In the genomic region with DNA sequence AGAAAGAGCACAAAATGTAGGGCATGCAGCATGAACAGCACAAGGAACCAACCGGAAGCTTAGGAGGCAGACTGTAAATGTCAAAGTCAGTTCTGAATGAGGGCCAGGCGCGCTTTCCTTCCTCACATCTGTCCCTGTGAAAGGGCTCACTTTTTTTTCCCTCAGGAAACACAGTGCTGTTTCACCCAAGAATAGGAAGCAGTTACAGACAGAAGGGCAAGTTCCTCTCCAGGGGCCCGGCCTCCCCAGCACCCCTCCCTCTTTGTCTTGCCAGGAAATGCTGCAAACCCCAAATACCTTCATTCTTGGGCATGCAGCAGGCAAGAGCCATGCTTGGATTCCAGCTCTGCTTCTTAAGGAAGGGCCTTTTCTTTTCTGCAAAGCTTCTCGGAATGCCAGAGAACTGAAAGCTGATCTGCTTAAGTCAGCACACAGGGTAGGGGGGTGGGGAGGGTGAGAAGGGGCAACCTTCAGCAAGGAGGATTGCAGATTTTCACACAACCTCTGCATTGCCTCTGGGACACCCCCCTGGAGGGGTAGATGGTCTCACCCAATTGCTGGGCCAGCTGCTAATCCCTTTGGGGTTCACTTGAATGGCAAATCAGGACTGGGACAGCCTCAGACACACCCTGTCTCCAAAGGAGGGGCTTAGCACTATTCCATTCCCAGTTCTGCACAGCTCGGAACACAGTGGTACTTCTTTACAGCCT, we compare ENCODE assay signal across 8 mouse cellular contexts.
DNase-seq lines count a peak whose midpoint lies in the region; ATAC-seq and TF ChIP-seq lines count a peak whose summit lies in the region.

No protein-coding gene starts in this region.

- peaks cover 9% of the 10 kb centered on the region; the same call in 1 of the 2 replicates for H3K4me1 ChIP-seq in kidney, embryonic 15.5 days
- H3K4me1 ChIP-seq in embryonic fibroblast, embryonic 13.5 days (ENCODE audit: control insufficient read depth, insufficient read depth, low read length): peaks cover 2% of the 10 kb centered on the region; the same call in 1 of the 2 replicates
- H3K4me1 ChIP-seq in intestine, embryonic 16.5 days (ENCODE audit: control insufficient read depth, insufficient read depth, low read length): peaks cover 5% of the 10 kb centered on the region

- no peak overlapping the region for H3K9ac ChIP-seq in kidney, embryonic 15.5 days
- H3K9ac ChIP-seq in intestine, embryonic 16.5 days (ENCODE audit: low read depth, low read length): no peak overlapping the region

- H3K36me3 ChIP-seq in kidney, embryonic 15.5 days: no peaks in the 10 kb centered on the region
- no peaks in the 10 kb centered on the region for H3K36me3 ChIP-seq in intestine, embryonic 16.5 days (ENCODE audit: control insufficient read depth, insufficient read depth, low read length)

- H3K4me3 ChIP-seq in kidney, embryonic 15.5 days (replicated peaks): peak overlapping the region; percentile 12; the same call in 1 of the 2 replicates
- H3K4me3 ChIP-seq in embryonic fibroblast, embryonic 13.5 days (ENCODE audit: insufficient read depth, low read length): no peak overlapping the region
- no peak overlapping the region for H3K4me3 ChIP-seq in intestine, embryonic 16.5 days (ENCODE audit: low read length)

- no peak for TF ChIP-seq POLR2A in embryonic fibroblast, embryonic 13.5 days (IDR thresholded peaks at IDR 0.05; ENCODE audit: low read depth, low read length)

- peaks cover 46% of the 10 kb centered on the region for H3K27me3 ChIP-seq in kidney, embryonic 15.5 days
- 0 out of 2 replicates have a peak, but pooled peaks cover 3% of the 10 kb centered on the region for H3K27me3 ChIP-seq in intestine, embryonic 16.5 days (replicated peaks; ENCODE audit: control insufficient read depth, insufficient read depth, low read length)

- peak; percentile 86 for ATAC-seq in kidney, embryonic 15.5 days (replicated peaks; ENCODE audit: low FRiP score)
- ATAC-seq in intestine, embryonic 16.5 days: peak; percentile 50; the same call in 1 of the 2 replicates
- ATAC-seq in inflammation-experienced regulatory T-cells, adult 6 months: no peak

- peak overlapping the region; percentile 75 for H3K27ac ChIP-seq in kidney, embryonic 15.5 days
- peak overlapping the region; percentile 62 for H3K27ac ChIP-seq in embryonic fibroblast, embryonic 13.5 days (ENCODE audit: insufficient read depth, low read length)
- peak overlapping the region; percentile 48; the same call in 1 of the 2 replicates for H3K27ac ChIP-seq in intestine, embryonic 16.5 days (ENCODE audit: low read length)

- H3K9me3 ChIP-seq in kidney, embryonic 15.5 days (replicated peaks): no peaks in the 10 kb centered on the region
- no peaks in the 10 kb centered on the region for H3K9me3 ChIP-seq in intestine, embryonic 16.5 days (ENCODE audit: control insufficient read depth, low read length)

- no peak for TF ChIP-seq CTCF in embryonic fibroblast, embryonic 13.5 days (IDR thresholded peaks at IDR 0.05; ENCODE audit: borderline replicate concordance, insufficient read depth, low read length)

- H3K4me2 ChIP-seq in kidney, embryonic 15.5 days: peak overlapping the region; percentile 39
- no peak overlapping the region for H3K4me2 ChIP-seq in intestine, embryonic 16.5 days (ENCODE audit: low read depth, low read length)

- no peak for DNase-seq in kidney, adult 9 months
- DNase-seq in neural tube, embryonic 10.5 days (ENCODE audit: extremely low spot score, low spot score): peak; percentile 30
- DNase-seq in adrenal gland, postnatal 25 days: no peak
- DNase-seq in cerebellum, adult 11 months: no peak

- WGBS in kidney, embryonic 15.5 days: 22% methylated on average over 6 of the region's 6 CpGs
- WGBS in intestine, embryonic 16.5 days: 24% methylated on average over 6 of the region's 6 CpGs
